Mouse (Mus musculus): ENCODE measurements at regions not wholly inside any gene's neighbourhood (a gene's known extent, or its start where the extent isn't known, plus 50 kb on each side); places are given as distances from the start of the nearest gene placed in this dataset.

DNA sequence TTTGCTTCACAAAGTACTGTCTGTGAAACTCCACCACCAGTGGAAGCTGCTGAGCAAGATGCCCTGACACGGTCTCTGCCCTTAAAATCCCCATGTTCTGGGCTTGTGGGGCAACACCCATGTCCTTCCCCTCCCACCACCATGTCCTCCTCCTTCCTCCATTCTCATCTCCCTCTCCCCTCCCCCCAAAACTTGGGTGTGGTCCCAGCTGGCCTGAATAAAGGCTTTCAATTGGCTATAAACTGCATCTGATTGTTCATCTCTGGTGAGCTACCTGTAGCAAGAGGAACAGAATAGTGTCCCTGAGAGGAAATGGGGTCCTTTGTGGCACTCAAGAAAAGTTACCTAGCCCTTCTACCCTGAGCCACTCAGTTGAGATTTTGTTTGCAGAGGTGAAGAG lies 91.8 kb downstream of the Slc16a9 start:
- no peak for DNase-seq

DNA sequence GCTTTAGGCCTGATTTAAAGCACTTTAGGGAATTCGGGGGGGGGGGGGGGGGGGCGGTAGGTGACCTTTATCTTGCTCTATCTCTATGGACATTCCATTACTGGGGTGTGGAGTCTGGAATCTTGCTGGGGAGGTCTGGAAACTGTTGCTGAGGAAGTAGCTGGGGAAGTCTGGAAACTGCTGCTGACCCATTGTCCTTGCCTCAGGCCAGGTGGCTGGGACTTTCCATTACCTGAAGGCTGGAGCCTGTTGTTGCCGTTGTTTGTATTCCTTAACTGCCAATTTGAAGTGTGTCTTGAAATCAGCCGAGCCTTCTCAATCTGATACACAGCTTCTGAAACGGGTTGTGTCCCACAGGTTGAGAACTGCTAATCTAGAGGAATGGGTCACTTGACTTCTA lies 80.9 kb upstream of the Fam13c start:
- no peak for DNase-seq

- DNase-seq, result no peak
Observed at GRCm38 (mm10) chr10:70359834-70360233, 80.4 kb upstream of the Fam13c start.

GRCm38 (mm10) chr10:70363054-70363453 lies 77.2 kb upstream of the Fam13c start:
- DNase-seq, result peak; percentile 16

DNA sequence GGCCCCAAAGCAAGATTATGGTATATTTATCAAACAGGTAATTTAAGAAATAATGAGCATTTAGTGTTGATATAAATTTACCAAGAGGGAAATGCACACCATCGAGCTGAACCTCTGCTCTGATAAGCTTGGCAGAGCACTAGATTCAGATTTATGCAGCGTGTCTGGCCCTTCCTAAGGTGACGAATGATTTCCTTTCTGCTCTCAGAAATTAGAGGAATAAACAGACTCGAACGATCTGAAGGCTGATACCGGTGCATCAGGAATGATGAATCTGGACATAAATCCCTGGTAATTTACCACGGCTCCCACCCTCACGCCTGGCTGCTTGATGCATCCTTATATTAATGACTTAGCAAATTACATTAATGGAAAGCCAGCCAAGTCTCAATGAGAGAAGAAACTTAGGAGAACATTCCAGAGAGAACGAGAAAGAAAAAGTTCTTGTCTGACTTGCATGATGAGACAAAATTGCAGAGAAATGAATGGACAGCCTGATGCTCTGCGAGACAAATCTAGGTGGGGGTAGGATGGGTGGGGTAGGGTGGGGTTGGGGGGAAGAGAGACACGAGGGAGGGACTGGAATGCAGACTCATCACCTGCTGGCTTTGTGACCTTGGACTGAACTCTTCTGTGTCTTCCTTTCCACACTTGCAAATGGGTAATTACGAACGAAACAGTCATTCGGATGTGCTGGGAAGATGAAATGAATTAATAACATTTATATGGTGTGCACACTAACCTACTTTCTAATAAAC lies 75.9 kb upstream of the Fam13c start:
- DNase-seq, result no peak

DNA sequence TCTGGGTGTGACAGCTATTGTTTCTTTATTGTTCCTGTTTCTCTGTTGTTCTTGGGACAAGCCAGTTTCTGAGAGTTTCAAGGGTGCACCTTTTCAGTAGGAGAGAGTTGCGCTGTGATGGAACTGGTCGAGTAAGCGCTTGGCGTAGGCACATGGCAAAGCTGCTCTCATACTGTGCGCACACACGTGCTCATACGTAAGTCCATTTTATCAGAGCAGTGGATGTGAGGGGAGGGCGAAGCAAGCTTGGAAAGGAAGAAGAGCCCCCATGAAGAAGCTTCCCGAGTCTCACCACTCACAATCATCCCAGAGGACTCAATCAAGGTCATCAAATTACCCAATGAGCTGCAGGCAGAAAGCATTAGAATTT lies 75.3 kb upstream of the Fam13c start:
- no peak for DNase-seq

- DNase-seq, result no peak
Observed at GRCm38 (mm10) chr10:70365504-70365903, 74.8 kb upstream of the Fam13c start.

- DNase-seq, result no peak
Observed at GRCm38 (mm10) chr10:70367866-70368265, 72.4 kb upstream of the Fam13c start.

DNA sequence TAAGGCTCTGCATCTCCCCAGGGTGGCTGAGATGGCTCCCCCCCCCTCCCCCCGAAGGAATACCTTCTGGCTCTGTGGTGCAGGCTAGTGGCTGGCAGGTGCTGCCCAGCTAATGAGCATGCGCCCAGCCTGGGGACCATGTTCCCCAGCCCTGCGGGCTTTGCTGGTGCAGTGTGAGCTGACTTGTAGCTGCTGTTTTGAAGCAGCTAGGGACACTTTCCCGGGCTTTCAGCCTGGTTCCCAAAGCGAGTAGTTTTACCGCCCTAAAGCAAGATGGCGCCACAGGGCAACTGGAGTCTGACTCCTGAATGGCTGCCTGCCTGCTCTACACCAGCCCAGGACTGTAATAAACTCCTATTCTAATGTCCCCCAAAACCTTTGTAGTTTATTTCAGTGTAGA lies 71.6 kb upstream of the Fam13c start:
- DNase-seq, result peak; percentile 63

GRCm38 (mm10) chr10:70372411-70373136 lies 67.7 kb upstream of the Fam13c start:
- no peak for DNase-seq

DNA sequence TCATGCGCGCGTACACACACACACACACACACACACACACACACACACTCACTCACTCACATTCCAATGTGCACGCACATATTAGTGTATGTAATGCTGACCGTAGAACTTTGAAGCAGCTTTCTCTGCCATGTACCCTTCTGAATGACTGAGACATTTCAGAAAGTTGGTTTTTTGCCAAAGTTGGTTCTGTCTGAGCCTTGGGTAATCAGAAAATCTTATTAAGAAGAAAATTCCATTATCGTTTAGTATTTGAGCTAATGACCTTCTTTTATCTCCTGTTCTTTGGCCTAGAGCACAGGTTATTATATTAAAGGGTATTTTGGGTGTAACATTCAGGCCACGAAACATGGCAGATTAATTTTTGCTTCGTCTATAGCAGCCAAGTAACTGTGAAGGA lies 67.1 kb upstream of the Fam13c start:
- no peak for DNase-seq

DNA sequence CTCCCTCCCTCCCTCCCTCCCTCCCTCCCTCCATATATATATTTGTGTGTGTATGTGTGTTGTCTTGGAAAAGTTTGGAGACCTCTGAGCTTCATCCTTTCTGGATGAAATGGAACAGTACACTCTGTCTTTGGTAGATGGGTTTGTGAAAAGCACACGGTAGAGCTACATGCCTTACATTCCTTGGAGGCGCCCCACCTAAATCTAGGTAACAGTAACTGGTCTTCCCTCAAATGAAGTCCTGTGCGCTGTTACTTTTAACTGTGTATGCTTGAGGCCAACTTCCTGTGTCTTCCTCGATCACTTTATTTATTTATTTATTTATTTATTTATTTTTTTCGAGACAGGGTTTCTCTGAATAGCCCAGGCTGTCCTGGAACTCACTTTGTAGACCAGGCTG lies 66.4 kb upstream of the Fam13c start:
- no peak for DNase-seq

GRCm38 (mm10) chr10:70374726-70375125 lies 65.6 kb upstream of the Fam13c start:
- DNase-seq, result no peak

GRCm38 (mm10) chr10:70380041-70380651 lies 60.1 kb upstream of the Fam13c start:
- DNase-seq, result peak; percentile 17

GRCm38 (mm10) chr10:70384689-70385088 lies 55.6 kb upstream of the Fam13c start:
- DNase-seq, result no peak

GRCm38 (mm10) chr10:70387729-70388128 lies 52.6 kb upstream of the Fam13c start:
- DNase-seq, result no peak
